8 mouse cellular contexts compared by ENCODE assay signal in the genomic region with DNA sequence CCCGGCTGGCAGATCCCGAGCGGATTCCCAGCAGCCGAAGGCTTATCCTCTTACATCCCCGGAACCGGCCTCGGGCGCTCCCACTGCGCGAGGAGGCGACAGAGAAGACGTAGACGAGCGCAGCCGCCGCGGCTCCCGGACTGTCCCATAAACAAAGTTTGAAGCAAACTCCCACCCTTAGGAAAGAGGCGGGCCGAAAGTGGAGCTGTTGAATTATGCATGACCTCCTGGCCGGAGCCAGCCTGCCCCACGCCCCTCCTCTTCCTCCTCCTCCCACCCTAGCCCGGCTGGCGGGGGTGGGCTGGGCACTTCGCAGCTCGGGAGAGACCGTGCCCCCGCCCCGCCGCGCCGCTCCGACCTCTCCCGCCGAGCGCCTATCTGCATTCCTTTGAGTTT. TPM values are rescaled to one million over a fixed set of nuclear protein-coding genes. Genes with fewer than 3 reads are reported as not detected.
DNase-seq lines count a peak whose midpoint lies in the region; ATAC-seq lines count a peak whose summit lies in the region.

A gene (minus strand): TSS at position 251 of the 396 bp plus-strand sequence.

- H3K27ac ChIP-seq in hindbrain, embryonic 15.5 days (replicated peaks), result peak within 1 kb of the TSS; percentile 79

- H3K9ac ChIP-seq in hindbrain, embryonic 15.5 days, result peak within 1 kb of the TSS; percentile 56

- peak; percentile 96 to 98 for DNase-seq in adrenal gland, adult (ENCODE audit: inconsistent age in 2 of 2, low spot score in 1 of 2)
- peak; percentile 83 to 87 for DNase-seq in gastrocnemius, adult 8-10 months (ENCODE audit: low spot score in 2 of 2)
- DNase-seq in left cerebral cortex, adult 8-10 months (ENCODE audit: low spot score in 2 of 2), result peak; percentile 28 to 43
- DNase-seq in right cerebral cortex, postnatal 14 days, result peak; percentile 56
- DNase-seq in natural killer cell, adult 2 months (ENCODE audit: low spot score in 2 of 2), result no peak

- peak within 1 kb of the TSS; percentile 67 for H3K4me3 ChIP-seq in hindbrain, embryonic 15.5 days

- under 1% methylated on average over 32 of the region's 36 CpGs for WGBS in hindbrain, embryonic 15.5 days

- H3K4me2 ChIP-seq in hindbrain, embryonic 15.5 days, result peak within 1 kb of the TSS; percentile 98

- H3K9me3 ChIP-seq in hindbrain, embryonic 15.5 days, result no peaks in the 10 kb centered on the region

- H3K4me1 ChIP-seq in hindbrain, embryonic 15.5 days (replicated peaks), result peaks cover 18% of the 10 kb centered on the region; the same call in 1 of the 2 replicates

- 0 out of 2 replicates have a peak, but pooled peaks cover 4% of the 10 kb centered on the region for H3K27me3 ChIP-seq in hindbrain, embryonic 15.5 days

- no peaks in the 10 kb centered on the region for H3K36me3 ChIP-seq in hindbrain, embryonic 15.5 days

- ATAC-seq in common myeloid progenitor, adult 5-6 weeks (replicated peaks; ENCODE audit: low read depth, poor library complexity, severe bottlenecking), result peak; percentile 60
- peak; percentile 91 for ATAC-seq in hindbrain, embryonic 15.5 days (ENCODE audit: low FRiP score, low read depth)
- peak; percentile 24; the same call in 1 of the 2 replicates for ATAC-seq in megakaryocyte, adult 5-6 weeks (ENCODE audit: poor library complexity, severe bottlenecking)

RNA-seq across cellular contexts. Expression of the gene that starts here (rescaled TPM):
- 0.19 TPM in 1 of 2 replicates, not detected in the other for total RNA-seq in common myeloid progenitor, adult 5-6 weeks (2017)
- total RNA-seq in gastrocnemius, adult 8-10 months (2022), result 10 to 100 TPM; 18.0 to 26.9 (median 22.4) TPM
- polyA plus RNA-seq in hindbrain, embryonic 15.5 days (2015; fragmentation: Nextera tagmentation; extraction: Ambion mirVana), result 7.7 and 8.0 TPM in 2 replicates
- total RNA-seq in left cerebral cortex, adult 8-10 months (2022), result 10 to 100 TPM; 11.3 to 13.5 (median 12.4) TPM
- 0.05 and 0.13 TPM in 2 replicates for total RNA-seq in megakaryocyte, adult 5-6 weeks (2015)
- total RNA-seq in megakaryocyte, adult 5-6 weeks (2017), result not detected in 2 replicates

Comparison
In these comparisons a context has a peak if more than half of its experiments do, and no peak if none do; other contexts are left out.
1. RNA of the gene that starts here (total RNA-seq): 18.0 to 26.9 TPM in gastrocnemius, adult 8-10 months and 11.3 to 13.5 TPM in left cerebral cortex, adult 8-10 months; 0.05 to 0.13 TPM in megakaryocyte, adult 5-6 weeks and 0.19 TPM in common myeloid progenitor, adult 5-6 weeks; every median in the first group is over 10 times any median in the second.
2. Peak in ATAC-seq in common myeloid progenitor, adult 5-6 weeks; RNA of the gene not detected or under 1 TPM.
3. Peak in ATAC-seq in megakaryocyte, adult 5-6 weeks; RNA of the gene not detected or under 1 TPM.
4. DNase-seq: peak in adrenal gland, adult (2 of 2), gastrocnemius, adult 8-10 months (2 of 2), left cerebral cortex, adult 8-10 months (2 of 2) and right cerebral cortex, postnatal 14 days (single experiment); none in natural killer cell, adult 2 months (0 of 2).
5. ATAC-seq: peak in every context shown above with its lines; median percentile 91 in hindbrain, embryonic 15.5 days; 60 in common myeloid progenitor, adult 5-6 weeks; 24 in megakaryocyte, adult 5-6 weeks.